Mouse (Mus musculus): ENCODE data around the gene Ctxn1.

Ctxn1 gene

GRCm38 (mm10) chr8:4216296-4216695, 42.8 kb downstream of the Ctxn1 start:
- no peak for DNase-seq (ENCODE audit: extremely low read depth, low read depth, low spot score)

GRCm38 (mm10) chr8:4214006-4214980, 44.8 kb downstream of the Ctxn1 start:
- DNase-seq (ENCODE audit: extremely low read depth, low read depth, low spot score) = no peak

- no peak for DNase-seq (ENCODE audit: extremely low read depth, low read depth, low spot score)
Measured at GRCm38 (mm10) chr8:4213210-4214005, 45.7 kb downstream of the Ctxn1 start.

GRCm38 (mm10) chr8:4212809-4213209, 46.3 kb downstream of the Ctxn1 start:
- DNase-seq (ENCODE audit: extremely low read depth, low read depth, low spot score) = no peak

- no peak for DNase-seq (ENCODE audit: extremely low read depth, low read depth, low spot score)
Measured at GRCm38 (mm10) chr8:4211097-4211496, 48.0 kb downstream of the Ctxn1 start.

Measured in fat pad, adult 2 months (tissue).